Mouse (Mus musculus): ENCODE data around the gene Insl3.

- no peak for TF ChIP-seq GATA1 (IDR thresholded peaks at IDR 0.05; ENCODE audit: low read length)
- TF ChIP-seq TAL1 (IDR thresholded peaks at IDR 0.05; ENCODE audit: low read length): no peak
These were observed 34.4 kb upstream of the Insl3 start for GRCm38 (mm10) chr8:71654600-71654999.
